Mouse (Mus musculus) macrophage (primary cell): ENCODE results near the gene Spag4. TPM values are rescaled to one million over a fixed set of nuclear protein-coding genes. Genes with fewer than 3 reads are reported as not detected.
"Not testable (repeated sequence)": the region's sequence is repeated elsewhere in the genome, so short reads cannot be mapped to it uniquely, and the experiment has no call there.

Experiments used
- H3K27ac ChIP-seq: fragments of 350-480 bp; formaldehyde crosslinking; 2 replicates; pipeline ENCODE4 v1.9.0; 2021
- H3K36me3 ChIP-seq: fragments of 350-480 bp; formaldehyde crosslinking; 2 replicates; pipeline ENCODE4 v1.9.0; 2021; ENCODE audit errors: inconsistent target
- H3K4me3 ChIP-seq: fragments of 350-480 bp; formaldehyde crosslinking; 2 replicates; pipeline ENCODE4 v1.9.0; 2021; ENCODE audit errors: inconsistent target
- H3K79me2 ChIP-seq: fragments of 350-480 bp; formaldehyde crosslinking; 2 replicates; pipeline ENCODE4 v1.9.0; 2021; ENCODE audit errors: inconsistent target
- WGBS: methylation state at CpG from one replicate; pipeline ENCODE4 v1.1.7; 2026; ENCODE audit warnings: inconsistent platforms; ENCODE audit not compliant: missing documents; 5-methylcytosine and 5-hydroxymethylcytosine counted together
- polyA plus RNA-seq: library from polyadenylated mRNA; stranded (reverse); fragments of 250-400 nt; gene quantifications from 3 replicates; pipeline ENCODE4 v1.2.4, GENCODE M21; 2018; ENCODE audit warnings: inconsistent platforms

The Spag4 gene
- polyA plus RNA-seq, 1 experiment from 2014 or later, result not detected

DNA sequence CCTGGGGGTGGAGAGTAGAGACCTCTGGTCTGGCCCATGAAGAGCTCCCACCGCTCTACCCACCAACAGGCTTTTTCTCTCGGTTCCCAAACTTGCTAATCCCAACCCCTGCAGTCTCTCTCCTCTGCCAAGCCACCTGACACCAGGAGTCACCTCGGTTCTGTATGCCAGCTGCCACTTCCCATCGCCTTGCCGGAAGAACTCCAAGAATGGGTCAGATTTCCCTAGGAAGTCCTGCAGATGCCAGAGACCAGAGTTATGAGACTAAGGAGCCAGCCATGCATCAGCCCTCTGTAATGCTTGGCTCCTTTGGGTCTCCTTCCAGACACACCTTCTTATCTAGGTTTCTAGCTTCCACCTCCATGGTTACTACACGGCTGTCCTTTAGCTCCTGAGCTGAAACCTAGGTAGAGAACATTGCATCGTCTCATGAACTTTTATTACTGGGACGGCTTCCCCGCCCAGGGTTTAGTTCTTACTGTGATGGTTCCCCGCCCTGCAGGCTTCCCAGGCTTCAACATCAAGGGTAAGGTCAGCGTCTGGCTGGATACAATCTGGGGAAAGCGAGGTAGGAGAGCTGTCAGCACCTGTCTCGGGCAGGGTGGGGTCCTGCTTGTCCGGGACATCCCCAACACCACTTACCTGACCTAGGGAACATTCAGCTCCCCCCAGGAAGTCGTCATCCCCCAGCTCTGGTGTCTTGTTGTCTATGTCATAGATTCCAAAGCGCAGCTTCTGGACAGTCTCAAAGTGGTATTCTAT is 13.6 kb downstream of the Spag4 start:
- H3K79me2 ChIP-seq, result peaks cover 28% of the 10 kb centered on the region; the same call in 1 of the 2 replicates
- WGBS, result 93% methylated on average over 16 of the region's 16 CpGs
- H3K36me3 ChIP-seq, result peaks cover 56% of the 10 kb centered on the region
- no peak overlapping the region for H3K4me3 ChIP-seq
- H3K27ac ChIP-seq, result no peak overlapping the region

- Histone ChIP-seq H3K36me3 (peaks cover 50% of the 10 kb centered on the region), H3K4me3 (no peak overlapping the region), H3K27ac (no peak overlapping the region), H3K79me2 (peaks cover 33% of the 10 kb centered on the region; the same call in 1 of the 2 replicates)
- 83% methylated on average over 8 of the region's 8 CpGs for WGBS
Measured at GRCm38 (mm10) chr2:156079183-156079560, 14.2 kb downstream of the Spag4 start.

GRCm38 (mm10) chr2:156079674-156080073 is 14.7 kb downstream of the Spag4 start:
- no peak overlapping the region for H3K4me3 ChIP-seq
- WGBS, result 78% methylated on average over 4 of the region's 4 CpGs
- H3K36me3 ChIP-seq, result peaks cover 45% of the 10 kb centered on the region
- H3K27ac ChIP-seq, result no peak overlapping the region
- peaks cover 35% of the 10 kb centered on the region; the same call in 1 of the 2 replicates for H3K79me2 ChIP-seq

GRCm38 (mm10) chr2:156080391-156080790 is 15.4 kb downstream of the Spag4 start:
- H3K27ac ChIP-seq, result no peak overlapping the region
- peaks cover 39% of the 10 kb centered on the region for H3K36me3 ChIP-seq
- no peak overlapping the region for H3K4me3 ChIP-seq
- 91% methylated on average over 7 of the region's 7 CpGs for WGBS
- peaks cover 35% of the 10 kb centered on the region; the same call in 1 of the 2 replicates for H3K79me2 ChIP-seq

DNA sequence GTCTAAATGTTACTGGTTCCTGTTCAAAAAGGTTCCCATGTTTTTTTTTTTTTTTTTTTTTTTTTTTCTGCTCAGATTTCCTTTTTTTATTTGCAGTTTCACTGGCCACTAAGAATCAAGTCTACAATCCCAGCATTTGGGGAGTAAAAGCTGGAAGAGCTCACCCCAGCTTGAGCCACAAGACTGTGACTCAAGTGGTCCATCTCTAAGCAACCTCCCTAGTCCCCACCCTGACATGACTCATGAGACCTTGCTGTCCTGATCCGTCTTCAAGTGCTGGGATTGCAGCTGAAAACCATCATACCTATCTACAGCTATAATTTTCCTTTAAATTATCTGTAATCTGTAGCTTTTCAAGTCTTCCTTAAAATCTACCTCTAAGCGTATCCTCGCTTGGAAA is 19.6 kb downstream of the Spag4 start:
- H3K79me2 ChIP-seq, result peaks cover 40% of the 10 kb centered on the region; the same call in 1 of the 2 replicates
- no peak overlapping the region for H3K4me3 ChIP-seq
- no peak overlapping the region for H3K27ac ChIP-seq
- H3K36me3 ChIP-seq, result 0 out of 2 replicates have a peak, but pooled peaks cover 3% of the 10 kb centered on the region
- whole genome bisulfite sequencing, result 94% methylated on average over 3 of the region's 3 CpGs

- Histone ChIP-seq H3K4me3 (no peak overlapping the region), H3K36me3 (0 out of 2 replicates have a peak, but pooled peaks cover 12% of the 10 kb centered on the region)
- 91% methylated on average over 7 of the region's 7 CpGs for WGBS
Measured at GRCm38 (mm10) chr2:156087391-156088110, 22.6 kb downstream of the Spag4 start.

DNA sequence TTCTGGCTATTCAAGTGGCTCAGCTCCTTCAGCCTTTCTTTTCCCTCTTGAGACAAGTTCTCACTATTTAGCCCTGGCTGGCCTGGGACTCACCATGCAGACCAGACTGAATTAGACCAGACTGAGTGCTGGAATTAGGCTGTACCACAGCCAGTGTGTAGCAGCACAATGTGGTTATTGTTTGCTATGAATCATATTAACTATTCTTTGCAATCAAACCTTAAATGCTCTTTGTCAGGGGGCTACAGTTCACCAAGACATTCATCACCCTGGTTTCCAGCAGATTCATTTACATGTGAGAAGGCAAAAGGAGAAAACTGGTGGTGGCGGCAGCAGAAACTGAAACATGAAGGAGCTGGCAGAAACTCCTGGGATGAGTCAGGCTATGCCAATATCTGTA is 24.8 kb downstream of the Spag4 start:
- no peak overlapping the region for H3K27ac ChIP-seq
- WGBS, result 100% methylated on average over 1 of the region's 1 CpGs
- H3K36me3 ChIP-seq, result 0 out of 2 replicates have a peak, but pooled peaks cover 12% of the 10 kb centered on the region
- H3K79me2 ChIP-seq, result peaks cover 57% of the 10 kb centered on the region
- no peak overlapping the region for H3K4me3 ChIP-seq

More at GRCm38 (mm10) chr2:156087391-156088110, 22.6 kb downstream of the Spag4 start:
- Histone ChIP-seq H3K27ac (no peak overlapping the region), H3K79me2 (peaks cover 52% of the 10 kb centered on the region)

GRCm38 (mm10) chr2:156091926-156092325 is 27.0 kb downstream of the Spag4 start:
- no peak overlapping the region for H3K27ac ChIP-seq
- no peak overlapping the region for H3K4me3 ChIP-seq
- peaks cover 28% of the 10 kb centered on the region; the same call in 1 of the 2 replicates for H3K36me3 ChIP-seq
- WGBS, result 88% methylated on average over 5 of the region's 5 CpGs
- peaks cover 79% of the 10 kb centered on the region for H3K79me2 ChIP-seq

- Histone ChIP-seq H3K4me3 (peak overlapping the region; percentile 73), H3K79me2 (peaks cover 56% of the 10 kb centered on the region), H3K27ac (no peak overlapping the region), H3K36me3 (no peaks in the 10 kb centered on the region)
- 1% methylated on average over 16 of the region's 16 CpGs for WGBS
Measured at GRCm38 (mm10) chr2:156110627-156111357, 45.8 kb downstream of the Spag4 start.

- H3K36me3 ChIP-seq, result no peaks in the 10 kb centered on the region
- H3K4me3 ChIP-seq, result peak within 1 kb of the TSS; percentile 73
- WGBS, result under 1% methylated on average over 69 of the region's 74 CpGs
- H3K27ac ChIP-seq, result no peak within 1 kb of the TSS
- H3K79me2 ChIP-seq, result peaks cover 49% of the 10 kb centered on the region
Measured at GRCm38 (mm10) chr2:156111358-156112079, 46.5 kb downstream of the Spag4 start, which contains the start of the genes Cpne1 and Rbm12. Gene Cpne1 (minus strand): TSS chr2:156111965. Gene Rbm12 (minus strand): TSS chr2:156111978.

DNA sequence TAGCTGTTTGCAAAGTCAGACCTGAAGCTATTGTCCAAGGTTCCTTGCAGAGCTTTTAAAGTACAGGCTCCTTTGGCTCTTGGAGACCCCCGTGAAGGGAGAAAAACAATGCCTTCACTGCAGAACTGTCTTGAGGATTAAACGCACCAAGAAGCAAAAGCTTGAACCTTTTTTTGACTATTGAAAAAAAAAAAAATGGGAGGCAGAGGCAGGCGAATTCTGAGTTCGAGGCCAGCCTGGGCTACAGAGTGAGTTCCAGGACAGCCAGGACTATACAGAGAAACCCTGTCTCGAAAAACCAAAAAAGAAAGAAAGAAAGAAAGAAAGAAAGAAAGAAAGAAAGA is 47.1 kb downstream of the Spag4 start:
- peaks cover 44% of the 10 kb centered on the region for H3K79me2 ChIP-seq
- not testable (repeated sequence) for H3K27ac ChIP-seq, H3K36me3 ChIP-seq
- WGBS, result 0% methylated on average over 2 of the region's 5 CpGs
- H3K4me3 ChIP-seq, result peak overlapping the region; percentile 73

GRCm38 (mm10) chr2:156119566-156119965 is 54.6 kb downstream of the Spag4 start:
- H3K79me2 ChIP-seq, result no peaks in the 10 kb centered on the region
- H3K36me3 ChIP-seq, result peaks cover 11% of the 10 kb centered on the region; the same call in 1 of the 2 replicates
- H3K27ac ChIP-seq, result no peak overlapping the region
- no peak overlapping the region for H3K4me3 ChIP-seq
